Mouse (Mus musculus) kidney, adult 2 months (tissue): ENCODE data around the gene Ifna16. TPM values are rescaled to one million over a fixed set of nuclear protein-coding genes. Genes with fewer than 3 reads are reported as not detected.
A peak's percentile ranks its signal among the peaks of the same experiment; 100 is the strongest.

Experiments used
- DNase-seq: peaks from one replicate; pipeline ENCODE4 v3.0.0; 2021
- H3K27ac ChIP-seq: fragments of 200-500 bp; 2 replicates; pipeline ENCODE4 v1.5.1; 2012; ENCODE audit warnings: low read depth, low read length, control low read depth, inconsistent platforms; ENCODE audit not compliant: insufficient read depth
- H3K27me3 ChIP-seq: fragments of 200-500 bp; replicated peaks from 2 replicates; pipeline ENCODE4 v1.6.1; 2012; ENCODE audit warnings: mild to moderate bottlenecking, moderate library complexity, low read length, inconsistent platforms; ENCODE audit not compliant: control insufficient read depth, insufficient read depth
- H3K36me3 ChIP-seq: fragments of 200-500 bp; 2 replicates; pipeline ENCODE4 v1.6.1; 2012; ENCODE audit warnings: mild to moderate bottlenecking, moderate library complexity, low read length, inconsistent platforms; ENCODE audit not compliant: control insufficient read depth, insufficient read depth
- H3K4me1 ChIP-seq: fragments of 200-500 bp; 2 replicates; pipeline ENCODE4 v1.6.1; 2011; ENCODE audit warnings: low read length; ENCODE audit not compliant: control insufficient read depth, insufficient read depth
- H3K4me3 ChIP-seq: fragments of 200-500 bp; 2 replicates; pipeline ENCODE4 v1.5.1; 2011; ENCODE audit warnings: mild to moderate bottlenecking, low read depth, low read length, control low read depth; ENCODE audit not compliant: insufficient read depth
- CTCF ChIP-seq: fragments of 200-500 bp; conservative IDR thresholded peaks from 2 replicates; pipeline ENCODE4 v1.5.1; 2011; ENCODE audit warnings: low read depth, mild to moderate bottlenecking, control low read depth, low read length, moderate library complexity, mixed read lengths; ENCODE audit not compliant: insufficient read depth, insufficient read length
- POLR2A ChIP-seq: fragments of 200-500 bp; IDR thresholded peaks from one replicate; pipeline ENCODE4 v1.6.1; 2011; ENCODE audit warnings: low read depth, low read length, control low read depth
- WGBS: fragments of 180-500 bp; shearing (Covaris S2); methylation state at CpG from one replicate; pipeline ENCODE4 v1.1.7; 2018; 5-methylcytosine and 5-hydroxymethylcytosine counted together
- polyA plus RNA-seq: library from polyadenylated mRNA; depleted of rRNA; stranded (reverse); fragments of >200 nt; gene quantifications from 2 replicates; pipeline ENCODE4 v1.2.3, GENCODE M21; 2012; rRNA removed

The Ifna16 gene
- polyA plus RNA-seq, 1 experiment, result not detected

GRCm38 (mm10) chr4:88653644-88654043 is 23.1 kb downstream of the Ifna16 start:
- 82% methylated on average over 3 of the region's 3 CpGs for WGBS
- no peaks in the 10 kb centered on the region for H3K4me1 ChIP-seq
- no peaks in the 10 kb centered on the region for H3K27me3 ChIP-seq
- DNase-seq, result no peak
- H3K4me3 ChIP-seq, result no peak overlapping the region
- no peaks in the 10 kb centered on the region for H3K36me3 ChIP-seq
- H3K27ac ChIP-seq, result no peak overlapping the region
- TF ChIP-seq CTCF (no peak), POLR2A (no peak)

GRCm38 (mm10) chr4:88644359-88644758 is 32.4 kb downstream of the Ifna16 start, which contains the start of gene Ifna13:
Gene Ifna13, minus strand, starts transcription at chr4:88644459.
- DNase-seq, result no peak
- Histone ChIP-seq H3K4me3 (no peak within 1 kb of the TSS), H3K27me3 (no peaks in the 10 kb centered on the region), H3K36me3 (no peaks in the 10 kb centered on the region), H3K4me1 (no peaks in the 10 kb centered on the region), H3K27ac (no peak within 1 kb of the TSS)
- TF ChIP-seq POLR2A (no peak), CTCF (no peak)
- 50% methylated on average over 2 of the region's 2 CpGs for WGBS

- H3K4me1 ChIP-seq, result no peaks in the 10 kb centered on the region
- DNase-seq, result no peak
- no peaks in the 10 kb centered on the region for H3K27me3 ChIP-seq
- no peak for TF ChIP-seq POLR2A
- no peak for TF ChIP-seq CTCF
- H3K36me3 ChIP-seq, result no peaks in the 10 kb centered on the region
- 7% methylated on average over 2 of the region's 2 CpGs for WGBS
- H3K27ac ChIP-seq, result no peak overlapping the region
- H3K4me3 ChIP-seq, result no peak overlapping the region
Measured at GRCm38 (mm10) chr4:88642526-88642925, 34.2 kb downstream of the Ifna16 start.

- Histone ChIP-seq H3K4me1 (no peaks in the 10 kb centered on the region), H3K27ac (0 out of 2 replicates have a peak overlapping the region, but pooled peaks have one; percentile 27), H3K4me3 (peak overlapping the region; percentile 74), H3K27me3 (no peaks in the 10 kb centered on the region), H3K36me3 (no peaks in the 10 kb centered on the region)
- TF ChIP-seq POLR2A (no peak), CTCF (peak; percentile 85)
- 9% methylated on average over 11 of the region's 11 CpGs for WGBS
- peak; percentile 95 for DNase-seq
Measured at GRCm38 (mm10) chr4:88641077-88641831, 35.5 kb downstream of the Ifna16 start.

- no peaks in the 10 kb centered on the region for H3K36me3 ChIP-seq
- peak overlapping the region; percentile 74 for H3K4me3 ChIP-seq
- H3K27me3 ChIP-seq, result no peaks in the 10 kb centered on the region
- TF ChIP-seq POLR2A, result no peak
- TF ChIP-seq CTCF, result no peak
- no peak for DNase-seq
- H3K4me1 ChIP-seq, result no peaks in the 10 kb centered on the region
- peak overlapping the region; percentile 27; the same call in 1 of the 2 replicates for H3K27ac ChIP-seq
- 20% methylated on average over 8 of the region's 8 CpGs for WGBS
Measured at GRCm38 (mm10) chr4:88640704-88641076, 36.0 kb downstream of the Ifna16 start.

- no peaks in the 10 kb centered on the region for H3K4me1 ChIP-seq
- 80% methylated on average over 4 of the region's 4 CpGs for WGBS
- no peak within 1 kb of the TSS for H3K27ac ChIP-seq
- H3K36me3 ChIP-seq, result no peaks in the 10 kb centered on the region
- TF ChIP-seq POLR2A (no peak), CTCF (no peak)
- no peak within 1 kb of the TSS for H3K4me3 ChIP-seq
- DNase-seq, result no peak
- H3K27me3 ChIP-seq, result no peaks in the 10 kb centered on the region
Measured at GRCm38 (mm10) chr4:88634311-88634710, 42.4 kb downstream of the Ifna16 start, which contains the start of gene C87499. Gene C87499, minus strand, starts transcription at chr4:88634411.

Other genes starting within 250 kb of the Ifna16 start
- 2.8 and 3.7 TPM in 2 replicates for gene Hacd4, start 238.0 kb downstream of the Ifna16 start, polyA plus RNA-seq
- not detected in 2 replicates for gene Ifnb1, start 154.2 kb downstream of the Ifna16 start, polyA plus RNA-seq
- gene Ifna15, start 118.7 kb downstream of the Ifna16 start, polyA plus RNA-seq, result not detected in 2 replicates
- not detected in 2 replicates for gene Ifna14, start 105.1 kb downstream of the Ifna16 start, polyA plus RNA-seq
- gene Ifna9, start 84.5 kb downstream of the Ifna16 start, polyA plus RNA-seq, result not detected in 2 replicates
- not detected in 2 replicates for gene Ifna12, start 73.5 kb downstream of the Ifna16 start, polyA plus RNA-seq
- gene C87499, start 42.5 kb downstream of the Ifna16 start, polyA plus RNA-seq, result not detected in 2 replicates
- not detected in 2 replicates for gene Ifna13, start 32.5 kb downstream of the Ifna16 start, polyA plus RNA-seq
- not detected in 2 replicates for gene Ifna2, start 7.0 kb upstream of the Ifna16 start, polyA plus RNA-seq
- not detected in 2 replicates for gene Ifnab, start 14.4 kb upstream of the Ifna16 start, polyA plus RNA-seq
- 0.26 and 0.34 TPM in 2 replicates for gene Gm26566, start 44.9 kb upstream of the Ifna16 start, polyA plus RNA-seq
- gene Klhl9, start 45.5 kb upstream of the Ifna16 start, polyA plus RNA-seq, result 18.1 and 19.2 TPM in 2 replicates
- gene Gm13271, start 77.9 kb upstream of the Ifna16 start, polyA plus RNA-seq, result not detected in 2 replicates
- gene Gm13283, start 83.2 kb upstream of the Ifna16 start, polyA plus RNA-seq, result 0.10 TPM in 1 of 2 replicates, not detected in the other
- gene Gm13290, start 96.9 kb upstream of the Ifna16 start, polyA plus RNA-seq, result not detected in 2 replicates
- not detected in 2 replicates for gene Gm13289, start 100.0 kb upstream of the Ifna16 start, polyA plus RNA-seq
- gene Gm13272, start 102.9 kb upstream of the Ifna16 start, polyA plus RNA-seq, result not detected in 2 replicates
- gene Ifnz, start 105.2 kb upstream of the Ifna16 start, polyA plus RNA-seq, result 0.08 TPM in 1 of 2 replicates, not detected in the other
- not detected in 2 replicates for gene Gm13276, start 108.8 kb upstream of the Ifna16 start, polyA plus RNA-seq
- gene Gm13277, start 111.7 kb upstream of the Ifna16 start, polyA plus RNA-seq, result not detected in 2 replicates
- gene Gm13278, start 114.6 kb upstream of the Ifna16 start, polyA plus RNA-seq, result not detected in 2 replicates
- not detected in 2 replicates for gene Gm13275, start 117.6 kb upstream of the Ifna16 start, polyA plus RNA-seq
- gene Gm13279, start 120.5 kb upstream of the Ifna16 start, polyA plus RNA-seq, result not detected in 2 replicates
- gene Gm13285, start 122.7 kb upstream of the Ifna16 start, polyA plus RNA-seq, result not detected in 2 replicates
- not detected in 2 replicates for gene Gm13287, start 126.3 kb upstream of the Ifna16 start, polyA plus RNA-seq
- gene Gm13288, start 128.6 kb upstream of the Ifna16 start, polyA plus RNA-seq, result not detected in 2 replicates
- not detected in 2 replicates for gene Ifna7, start 139.3 kb upstream of the Ifna16 start, polyA plus RNA-seq
- not detected in 2 replicates for gene Ifna11, start 143.0 kb upstream of the Ifna16 start, polyA plus RNA-seq
- gene Ifna6, start 150.5 kb upstream of the Ifna16 start, polyA plus RNA-seq, result not detected in 2 replicates
- gene Ifna5, start 158.6 kb upstream of the Ifna16 start, polyA plus RNA-seq, result not detected in 2 replicates
- gene Ifna4, start 164.9 kb upstream of the Ifna16 start, polyA plus RNA-seq, result not detected in 2 replicates
- not detected in 2 replicates for gene Ifna1, start 173.2 kb upstream of the Ifna16 start, polyA plus RNA-seq
- gene Ifne, start 203.3 kb upstream of the Ifna16 start, polyA plus RNA-seq, result not detected in 2 replicates